Mouse (Mus musculus) naive thymus-derived CD4-positive, alpha-beta T cell, adult 2 months (primary cell): ENCODE data around the gene Nav3.

Experiments
- DNase-seq: peaks from one replicate; pipeline ENCODE4 v3.0.0-alpha.2; 2011; ENCODE audit warnings: low read depth

Nav3 gene

DNA sequence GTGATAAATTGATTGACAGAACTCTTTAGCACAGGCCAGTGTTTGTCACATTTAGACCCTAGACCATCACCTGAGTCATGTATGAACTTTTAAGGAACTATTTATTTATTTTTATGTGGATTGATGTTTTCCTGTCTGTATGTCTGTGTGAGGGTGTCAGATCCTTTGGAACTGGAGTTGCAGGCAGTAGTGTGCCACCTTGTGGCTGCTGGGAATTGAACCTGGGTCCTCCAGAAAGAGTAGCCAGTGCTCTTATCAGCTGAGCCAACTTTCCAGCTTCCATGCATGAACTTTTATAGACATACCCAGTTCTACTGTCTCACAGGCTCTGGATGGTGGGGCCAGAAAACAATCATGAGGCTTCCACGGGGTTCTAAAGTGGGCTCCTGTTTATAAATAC lies 536.5 kb downstream of the Nav3 start:
- no peak for DNase-seq

- no peak for DNase-seq
Measured at GRCm38 (mm10) chr10:109907206-109907605, 548.8 kb downstream of the Nav3 start.

DNA sequence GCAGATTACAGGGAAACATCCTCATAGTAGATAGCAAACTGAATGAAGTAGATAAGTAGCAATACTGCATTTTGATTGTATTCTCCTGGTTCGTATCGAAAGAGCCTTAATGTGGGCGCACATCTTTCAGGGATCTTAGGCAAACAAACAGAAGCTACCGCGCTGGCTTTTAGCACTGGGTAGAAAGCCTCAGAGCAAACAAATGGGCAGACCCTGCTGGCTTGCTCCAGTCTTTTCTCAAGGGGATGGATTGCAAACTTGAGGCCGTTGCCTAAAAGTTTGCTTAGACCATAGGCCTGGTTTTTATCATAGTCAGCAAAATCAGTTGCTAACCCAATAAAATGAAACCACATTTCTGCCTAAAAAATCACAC lies 549.6 kb downstream of the Nav3 start:
- DNase-seq: no peak

DNA sequence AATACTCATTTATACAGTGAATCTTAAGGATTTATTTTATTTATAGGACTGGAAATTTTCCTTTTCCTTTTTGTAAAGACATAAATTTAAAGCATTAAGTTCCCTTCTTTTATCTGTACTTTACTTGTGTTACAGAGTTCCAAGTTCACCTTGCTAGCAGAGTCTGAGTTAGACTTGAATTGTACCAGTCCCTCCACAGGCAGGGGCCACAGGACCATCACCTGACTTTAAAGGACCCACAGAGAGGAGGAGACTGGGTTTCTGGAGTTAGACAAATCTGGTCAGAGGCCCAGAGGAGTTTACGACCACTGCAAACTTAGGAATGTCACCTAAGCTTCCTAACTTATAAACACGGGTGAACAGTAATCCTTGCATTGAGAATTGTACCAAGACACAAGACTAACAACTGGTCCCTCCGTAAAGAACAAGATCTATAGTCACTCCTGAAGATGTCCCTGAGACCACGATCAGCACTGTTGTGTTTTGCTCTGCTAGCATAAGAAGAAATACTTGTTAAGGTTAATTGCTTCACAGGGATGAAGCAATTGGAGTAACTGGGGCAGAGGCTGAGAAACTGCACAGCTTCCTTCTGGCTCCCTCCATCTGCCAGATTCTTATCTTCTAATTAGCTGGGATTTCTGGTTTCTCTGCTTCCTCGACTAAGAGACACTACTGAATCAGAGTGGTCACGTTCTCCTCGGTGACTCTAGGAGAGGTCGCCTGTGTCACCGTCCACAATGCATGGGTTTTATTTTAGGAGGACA lies 550.2 kb downstream of the Nav3 start:
- no peak for DNase-seq

- no peak for DNase-seq
Measured at GRCm38 (mm10) chr10:109904841-109905240, 551.2 kb downstream of the Nav3 start.

GRCm38 (mm10) chr10:109903701-109904555 lies 552.1 kb downstream of the Nav3 start:
- no peak for DNase-seq

DNA sequence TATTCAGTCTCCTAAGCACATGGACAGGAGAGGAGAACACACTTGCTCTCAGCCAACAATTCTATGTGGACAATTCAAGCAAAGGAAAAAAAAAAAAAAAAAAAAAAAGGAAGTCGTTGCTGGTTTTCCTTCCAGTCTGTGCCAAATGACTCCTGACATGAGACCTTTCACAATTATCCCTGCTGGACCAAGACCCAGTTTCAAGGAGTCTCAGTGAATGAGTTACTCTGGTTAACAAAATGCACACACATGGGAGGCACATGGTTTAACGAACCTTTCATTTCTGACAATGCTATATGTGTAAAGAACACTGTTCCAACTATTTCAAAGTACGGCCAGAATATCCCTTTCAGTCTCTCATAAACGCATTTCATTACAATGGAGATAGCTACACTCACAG lies 552.8 kb downstream of the Nav3 start:
- no peak for DNase-seq

- no peak for DNase-seq
Measured at GRCm38 (mm10) chr10:109889171-109889475, 566.9 kb downstream of the Nav3 start.

- DNase-seq: no peak
Measured at GRCm38 (mm10) chr10:109888355-109889170, 567.4 kb downstream of the Nav3 start.

DNA sequence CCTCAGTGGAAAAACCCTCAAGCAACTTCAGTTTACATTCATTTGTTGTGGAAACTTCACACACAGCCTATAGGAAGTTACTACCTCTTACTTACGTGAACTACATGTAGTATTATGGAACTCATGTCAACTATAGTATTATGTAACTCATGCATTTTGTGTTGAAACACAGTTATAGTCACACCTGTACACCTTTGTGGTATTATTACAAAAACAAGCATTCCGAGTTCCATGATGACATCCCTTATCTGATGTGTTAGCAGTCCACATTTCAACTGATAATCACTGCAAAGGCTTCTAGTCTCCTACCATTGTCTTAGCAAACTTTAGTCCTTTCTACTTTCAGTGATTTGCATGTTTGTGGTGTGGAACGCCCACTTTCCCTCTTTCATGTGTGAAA lies 568.8 kb downstream of the Nav3 start:
- DNase-seq: no peak

DNA sequence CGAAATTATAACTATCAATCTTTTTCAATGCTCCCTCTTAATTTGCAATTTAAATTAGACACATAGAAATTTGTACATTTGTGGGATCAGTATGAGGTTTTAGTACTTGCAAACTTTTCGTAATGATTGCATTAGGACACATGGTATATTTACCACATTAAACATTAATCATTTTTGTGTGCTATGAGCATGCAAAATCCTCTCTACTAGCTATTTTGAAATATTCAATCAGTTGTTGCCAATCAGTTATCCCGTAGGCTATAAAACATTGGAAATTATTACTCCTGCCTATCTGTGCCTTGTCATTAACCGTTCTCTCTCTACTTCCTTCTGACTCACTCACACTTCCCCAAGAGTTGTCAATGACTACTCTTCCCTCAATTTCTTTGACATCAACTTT lies 579.9 kb downstream of the Nav3 start:
- no peak for DNase-seq

- no peak for DNase-seq
Measured at GRCm38 (mm10) chr10:109875312-109875830, 580.6 kb downstream of the Nav3 start.

GRCm38 (mm10) chr10:109874652-109875311 lies 581.2 kb downstream of the Nav3 start:
- no peak for DNase-seq

GRCm38 (mm10) chr10:109866063-109866462 lies 589.9 kb downstream of the Nav3 start:
- no peak for DNase-seq

- no peak for DNase-seq
Measured at GRCm38 (mm10) chr10:109865391-109865790, 590.6 kb downstream of the Nav3 start.

DNA sequence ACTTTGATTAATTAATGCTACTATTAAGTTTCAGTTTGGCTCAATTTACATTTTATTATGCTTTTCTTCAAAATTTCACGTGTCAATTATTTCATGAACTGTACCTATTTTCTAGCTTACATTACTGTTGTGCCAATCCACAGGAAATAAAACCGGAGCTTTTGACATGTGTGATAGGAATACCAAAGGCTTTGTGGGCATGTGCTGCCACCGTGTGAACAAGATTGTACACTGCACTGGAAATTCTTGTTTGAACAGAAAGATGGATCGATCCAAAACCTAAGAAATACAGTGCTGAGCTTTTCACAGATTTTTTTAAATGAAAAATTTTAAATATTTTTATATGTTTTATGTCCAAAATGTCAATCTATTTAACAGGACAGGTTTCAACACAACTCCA lies 591.3 kb downstream of the Nav3 start:
- no peak for DNase-seq

- no peak for DNase-seq
Measured at GRCm38 (mm10) chr10:109861275-109861674, 594.7 kb downstream of the Nav3 start.

GRCm38 (mm10) chr10:109858568-109858967 lies 597.4 kb downstream of the Nav3 start:
- DNase-seq: no peak

- DNase-seq: no peak
Measured at GRCm38 (mm10) chr10:109852392-109852791, 603.6 kb downstream of the Nav3 start.

DNA sequence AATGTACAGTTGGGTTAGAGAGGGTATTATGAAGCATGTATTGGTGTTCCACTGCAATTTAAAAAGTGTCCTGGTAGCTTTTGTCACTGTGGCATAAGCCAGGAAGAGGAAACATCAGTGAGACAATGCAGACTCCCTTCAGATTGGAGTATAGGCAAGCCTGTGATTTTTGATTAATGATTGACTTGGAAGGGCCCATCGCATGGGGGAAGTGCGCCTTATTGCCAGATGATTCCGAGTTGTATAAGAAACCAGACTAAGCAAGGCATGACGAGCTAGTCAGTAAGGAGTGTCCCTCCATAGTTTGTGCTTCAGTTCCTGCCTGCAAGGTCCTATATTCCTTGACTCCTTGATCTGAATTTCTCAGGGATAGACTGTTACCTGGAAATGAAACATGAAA lies 608.4 kb downstream of the Nav3 start:
- DNase-seq: no peak

- DNase-seq: no peak
Measured at GRCm38 (mm10) chr10:109843661-109844060, 612.3 kb downstream of the Nav3 start.

- no peak for DNase-seq
Measured at GRCm38 (mm10) chr10:109832768-109833291, 623.2 kb downstream of the Nav3 start.
